In the genomic region with DNA sequence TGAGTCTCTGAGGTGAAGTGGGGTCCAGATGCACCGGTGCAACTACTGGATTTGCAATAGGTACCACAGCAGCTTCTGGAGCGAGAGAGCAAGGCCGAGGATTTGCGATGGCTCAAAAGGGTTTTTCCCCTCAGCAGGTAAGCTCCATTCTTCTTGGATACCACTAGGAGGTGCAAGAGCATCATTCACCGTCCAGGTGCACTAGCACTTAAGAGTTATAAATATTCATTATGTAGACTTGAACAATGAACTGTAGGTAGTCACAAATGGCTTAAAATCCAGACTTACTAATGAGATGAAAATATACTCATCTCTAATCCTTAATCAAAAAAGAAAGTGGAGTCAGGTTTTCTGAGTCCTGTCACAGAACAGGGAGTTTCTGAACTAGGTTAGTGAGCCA, we compare ENCODE assay signal across 12 mouse cellular contexts. TPM values are rescaled to one million over a fixed set of nuclear protein-coding genes. Genes with fewer than 3 reads are reported as not detected.
A peak's percentile ranks its signal among the peaks of the same experiment; 100 is the strongest.
DNase-seq lines count a peak whose midpoint lies in the region; ATAC-seq and TF ChIP-seq lines count a peak whose summit lies in the region.
"Had no signal": no experiment of that assay in that cellular context is flagged by ENCODE, and none has a peak within 500 bp of the region (broad histone marks: within the 10 kb centered on the region; RNA-seq: fewer than 3 reads in every experiment).

No protein-coding gene starts in this region.

- no peaks in the 10 kb centered on the region for H3K9me3 ChIP-seq in liver, embryonic 12.5 days (replicated peaks)
- no peaks in the 10 kb centered on the region for H3K9me3 ChIP-seq in limb, embryonic 14.5 days (ENCODE audit: control insufficient read depth, low read length)
- H3K9me3 ChIP-seq in neural tube, embryonic 15.5 days (replicated peaks) = no peaks in the 10 kb centered on the region

- no peaks in the 10 kb centered on the region for H3K79me2 ChIP-seq in liver, adult 2 months (ENCODE audit: control insufficient read depth, insufficient read depth, low read length)

- H3K36me3 ChIP-seq in liver, adult 2 months (ENCODE audit: control insufficient read depth, insufficient read depth, low read length) = no peaks in the 10 kb centered on the region
- H3K36me3 ChIP-seq in liver, embryonic 12.5 days = no peaks in the 10 kb centered on the region
- no peaks in the 10 kb centered on the region for H3K36me3 ChIP-seq in limb, embryonic 14.5 days (ENCODE audit: control insufficient read depth, insufficient read depth, low read length)
- H3K36me3 ChIP-seq in neural tube, embryonic 15.5 days = no peaks in the 10 kb centered on the region

- peak; percentile 60 for DNase-seq in heart, adult 11 months
- no peak for DNase-seq in heart, postnatal 36 days
- peak; percentile 75 for DNase-seq in liver, adult 2 months (ENCODE audit: extremely low read depth, low read depth, low spot score)
- peak; percentile 67 for DNase-seq in NIH3T3 (ENCODE audit: low read depth)
- peak; percentile 16 for DNase-seq in limb, embryonic 14.5 days (ENCODE audit: low spot score)
- no peak for DNase-seq in testis, postnatal 10 days (ENCODE audit: low spot score)
- DNase-seq: lung, postnatal 36 days had no signal

- TF ChIP-seq POLR2A in liver, adult 2 months (IDR thresholded peaks at IDR 0.05; ENCODE audit: extremely low read depth, insufficient read depth, low read length) = no peak
- no peak for TF ChIP-seq POLR2A in limb, embryonic 14.5 days (IDR thresholded peaks at IDR 0.05; ENCODE audit: borderline replicate concordance, extremely low read depth, insufficient read depth, insufficient read length)

- WGBS in liver, adult 2 months = 11% methylated on average over 5 of the region's 5 CpGs
- WGBS in liver, embryonic 12.5 days (ENCODE audit: insufficient replicate concordance) = 14% methylated on average over 5 of the region's 5 CpGs
- WGBS in limb, embryonic 14.5 days = 17% methylated on average over 5 of the region's 5 CpGs
- 33% methylated on average over 5 of the region's 5 CpGs for WGBS in neural tube, embryonic 15.5 days

- H3K4me1 ChIP-seq in liver, adult 2 months (ENCODE audit: control insufficient read depth, insufficient read depth, low read length) = peaks cover 17% of the 10 kb centered on the region; the same call in 1 of the 2 replicates
- H3K4me1 ChIP-seq in liver, embryonic 12.5 days = no peaks in the 10 kb centered on the region
- no peaks in the 10 kb centered on the region for H3K4me1 ChIP-seq in limb, embryonic 14.5 days (ENCODE audit: control insufficient read depth, insufficient read depth, low read length)
- no peaks in the 10 kb centered on the region for H3K4me1 ChIP-seq in neural tube, embryonic 15.5 days

- H3K27ac ChIP-seq in liver, adult 2 months (replicated peaks; ENCODE audit: insufficient read depth, low read depth, low read length) = no peak overlapping the region
- H3K27ac ChIP-seq in liver, embryonic 12.5 days = no peak overlapping the region
- no peak overlapping the region for H3K27ac ChIP-seq in limb, embryonic 14.5 days (replicated peaks; ENCODE audit: low read depth, low read length)
- H3K27ac ChIP-seq in neural tube, embryonic 15.5 days (replicated peaks) = no peak overlapping the region

- no peak overlapping the region for H3K4me3 ChIP-seq in liver, adult 2 months (ENCODE audit: insufficient read depth, low read depth, low read length)
- no peak overlapping the region for H3K4me3 ChIP-seq in liver, embryonic 12.5 days
- no peak overlapping the region for H3K4me3 ChIP-seq in limb, embryonic 14.5 days (replicated peaks; ENCODE audit: low read length)
- H3K4me3 ChIP-seq in neural tube, embryonic 15.5 days (replicated peaks) = no peak overlapping the region

- no peaks in the 10 kb centered on the region for H3K27me3 ChIP-seq in liver, adult 2 months (ENCODE audit: control insufficient read depth, insufficient read depth, low read length)
- H3K27me3 ChIP-seq in liver, embryonic 12.5 days (replicated peaks) = no peaks in the 10 kb centered on the region
- H3K27me3 ChIP-seq in limb, embryonic 14.5 days (ENCODE audit: control insufficient read depth, insufficient read depth, low read length) = no peaks in the 10 kb centered on the region
- no peaks in the 10 kb centered on the region for H3K27me3 ChIP-seq in neural tube, embryonic 15.5 days (replicated peaks)

- H3K9ac ChIP-seq in liver, adult 2 months (ENCODE audit: low read depth, low read length) = no peak overlapping the region
- H3K9ac ChIP-seq in liver, embryonic 12.5 days = no peak overlapping the region
- no peak overlapping the region for H3K9ac ChIP-seq in limb, embryonic 14.5 days (ENCODE audit: low read depth, low read length, severe bottlenecking)
- H3K9ac ChIP-seq in neural tube, embryonic 15.5 days (replicated peaks) = no peak overlapping the region

- H3K4me2 ChIP-seq in liver, embryonic 12.5 days = no peak overlapping the region
- no peak overlapping the region for H3K4me2 ChIP-seq in limb, embryonic 14.5 days (replicated peaks; ENCODE audit: low read depth, low read length, severe bottlenecking)
- no peak overlapping the region for H3K4me2 ChIP-seq in neural tube, embryonic 15.5 days

- intact Hi-C loops in heart, postnatal 36 days (cut with DNase I) = no loop called here

- peak; percentile 38 for TF ChIP-seq CTCF in liver, adult 2 months (IDR thresholded peaks at IDR 0.05; ENCODE audit: low read depth, low read length)

- ATAC-seq in liver, embryonic 12.5 days = no peak
- ATAC-seq in limb, embryonic 14.5 days (ENCODE audit: low FRiP score, low read depth) = no peak
- ATAC-seq in neural tube, embryonic 15.5 days (ENCODE audit: low FRiP score) = no peak
- ATAC-seq: Patski had no signal

RNA-seq across cellular contexts. Expression of gene Slc45a2, which starts 8.2 kb away (rescaled TPM):
- not detected for total RNA-seq in heart, postnatal 36 days (2021)
- under 0.01 TPM in 1 of 2 replicates, not detected in the other for total RNA-seq in liver, adult 2 months (2014; rRNA removed)
- 0.02 and 0.04 TPM in 2 replicates for polyA plus RNA-seq in liver, adult 2 months (2012; rRNA removed)
- polyA plus RNA-seq in liver, embryonic 12.5 days (2016; fragmentation: Nextera tagmentation; extraction: Ambion mirVana) = 0.04 TPM in 1 of 2 replicates, not detected in the other
- polyA plus RNA-seq in limb, embryonic 14.5 days (2012; rRNA removed) = 0.12 and 0.19 TPM in 2 replicates
- polyA plus RNA-seq in limb, embryonic 14.5 days (2014; fragmentation: Nextera tagmentation; extraction: Ambion mirVana) = 0.65 and 1.1 TPM in 2 replicates
- not detected in 2 replicates for polyA plus RNA-seq in neural tube, embryonic 15.5 days (2015; fragmentation: Nextera tagmentation; extraction: Ambion mirVana)
- total RNA-seq: heart, postnatal 25 days; layer of hippocampus, postnatal 25 days had no signal
- polyA plus RNA-seq: Patski had no signal

RNA-seq across cellular contexts. Expression of gene Amacr, which starts 27.2 kb away (rescaled TPM):
- 10 to 100 TPM; 27.9 to 29.4 TPM for total RNA-seq in heart, postnatal 36 days (2021)
- 103 and 119 TPM in 2 replicates for total RNA-seq in liver, adult 2 months (2014; rRNA removed)
- 66.4 and 73.2 TPM in 2 replicates for polyA plus RNA-seq in liver, adult 2 months (2012; rRNA removed)
- polyA plus RNA-seq in liver, embryonic 12.5 days (2016; fragmentation: Nextera tagmentation; extraction: Ambion mirVana) = 10.7 and 13.7 TPM in 2 replicates
- polyA plus RNA-seq in limb, embryonic 14.5 days (2012; rRNA removed) = 22.2 and 25.7 TPM in 2 replicates
- polyA plus RNA-seq in limb, embryonic 14.5 days (2014; fragmentation: Nextera tagmentation; extraction: Ambion mirVana) = 25.3 and 26.5 TPM in 2 replicates
- 12.4 and 13.9 TPM in 2 replicates for polyA plus RNA-seq in neural tube, embryonic 15.5 days (2015; fragmentation: Nextera tagmentation; extraction: Ambion mirVana)

RNA-seq across cellular contexts. Expression of gene Rxfp3, which starts 29.0 kb away (rescaled TPM):
- total RNA-seq in heart, postnatal 36 days (2021) = under 1 TPM in 1 of 2 experiments, not detected in 1; 0.08 TPM
- not detected in 2 replicates for total RNA-seq in liver, adult 2 months (2014; rRNA removed)
- not detected in 2 replicates for polyA plus RNA-seq in liver, adult 2 months (2012; rRNA removed)
- 0.16 and 0.21 TPM in 2 replicates for polyA plus RNA-seq in liver, embryonic 12.5 days (2016; fragmentation: Nextera tagmentation; extraction: Ambion mirVana)
- polyA plus RNA-seq in limb, embryonic 14.5 days (2012; rRNA removed) = 0.72 and 0.93 TPM in 2 replicates
- 0.81 and 0.88 TPM in 2 replicates for polyA plus RNA-seq in limb, embryonic 14.5 days (2014; fragmentation: Nextera tagmentation; extraction: Ambion mirVana)
- polyA plus RNA-seq in neural tube, embryonic 15.5 days (2015; fragmentation: Nextera tagmentation; extraction: Ambion mirVana) = 1.9 and 3.2 TPM in 2 replicates
- polyA plus RNA-seq: Patski had no signal

RNA-seq across cellular contexts. Expression of gene Adamts12, which starts 55.8 kb away (rescaled TPM):
- total RNA-seq in heart, postnatal 36 days (2021) = 1 to 10 TPM; 3.4 to 5.0 TPM
- total RNA-seq in liver, adult 2 months (2014; rRNA removed) = 0.37 and 0.54 TPM in 2 replicates
- polyA plus RNA-seq in liver, adult 2 months (2012; rRNA removed) = 0.07 and 0.09 TPM in 2 replicates
- polyA plus RNA-seq in liver, embryonic 12.5 days (2016; fragmentation: Nextera tagmentation; extraction: Ambion mirVana) = 0.85 and 0.87 TPM in 2 replicates
- 9.5 and 10.6 TPM in 2 replicates for polyA plus RNA-seq in limb, embryonic 14.5 days (2012; rRNA removed)
- polyA plus RNA-seq in limb, embryonic 14.5 days (2014; fragmentation: Nextera tagmentation; extraction: Ambion mirVana) = 8.7 and 9.3 TPM in 2 replicates
- polyA plus RNA-seq in neural tube, embryonic 15.5 days (2015; fragmentation: Nextera tagmentation; extraction: Ambion mirVana) = 1.5 and 1.9 TPM in 2 replicates

RNA-seq across cellular contexts. Expression of gene C1qtnf3, which starts 56.6 kb away (rescaled TPM):
- under 1 TPM in 1 of 2 experiments, not detected in 1; 0.17 TPM for total RNA-seq in heart, postnatal 36 days (2021)
- 0.13 TPM in 1 of 2 replicates, not detected in the other for total RNA-seq in liver, adult 2 months (2014; rRNA removed)
- 0.05 TPM in 2 replicates for polyA plus RNA-seq in liver, adult 2 months (2012; rRNA removed)
- 0.12 and 0.19 TPM in 2 replicates for polyA plus RNA-seq in liver, embryonic 12.5 days (2016; fragmentation: Nextera tagmentation; extraction: Ambion mirVana)
- 119 and 130 TPM in 2 replicates for polyA plus RNA-seq in limb, embryonic 14.5 days (2012; rRNA removed)
- 92.6 and 108 TPM in 2 replicates for polyA plus RNA-seq in limb, embryonic 14.5 days (2014; fragmentation: Nextera tagmentation; extraction: Ambion mirVana)
- polyA plus RNA-seq in neural tube, embryonic 15.5 days (2015; fragmentation: Nextera tagmentation; extraction: Ambion mirVana) = 21.2 and 23.1 TPM in 2 replicates
- total RNA-seq: layer of hippocampus, postnatal 25 days had no signal

Comparison
In these comparisons a context has a peak if more than half of its experiments do, and no peak if none do; other contexts are left out.
1. DNase-seq: peak in heart, adult 11 months (single experiment), liver, adult 2 months (single experiment), NIH3T3 (single experiment) and limb, embryonic 14.5 days (single experiment); none in heart, postnatal 36 days (0 of 2) and testis, postnatal 10 days (single experiment).